Comparison of ENCODE assay signal across 17 mouse cellular contexts in the genomic region with DNA sequence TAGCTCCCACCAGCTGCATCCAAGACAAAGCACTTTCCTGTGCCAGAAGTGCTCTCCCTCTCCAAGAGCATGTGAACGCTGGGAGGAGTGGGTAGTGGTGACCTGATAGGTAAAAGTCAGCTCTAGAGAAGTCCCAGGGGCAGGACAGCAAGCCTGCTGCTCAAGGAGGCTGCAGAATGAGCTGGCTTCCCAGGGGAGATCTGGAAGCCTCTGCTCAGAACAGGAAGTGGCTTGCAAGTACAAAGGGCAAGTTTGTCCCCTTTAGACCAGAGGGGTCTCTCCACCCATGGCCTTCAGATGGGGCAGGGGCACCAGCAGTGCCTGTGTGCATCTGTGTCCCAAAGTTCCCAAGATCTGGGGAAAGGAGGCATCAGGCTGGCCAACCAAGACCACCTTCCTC. TPM values are rescaled to one million over a fixed set of nuclear protein-coding genes. Genes with fewer than 3 reads are reported as not detected.
A peak's percentile ranks its signal among the peaks of the same experiment; 100 is the strongest.
DNase-seq lines count a peak whose midpoint lies in the region; ATAC-seq and TF ChIP-seq lines count a peak whose summit lies in the region.
"Had no signal": no experiment of that assay in that cellular context is flagged by ENCODE, and none has a peak within 500 bp of the region (broad histone marks: within the 10 kb centered on the region; RNA-seq: fewer than 3 reads in every experiment).

No protein-coding gene starts in this region.

- no peaks in the 10 kb centered on the region for H3K9me3 ChIP-seq in heart, embryonic 15.5 days (replicated peaks)
- H3K9me3 ChIP-seq in heart, embryonic 12.5 days (replicated peaks): no peaks in the 10 kb centered on the region
- H3K9me3 ChIP-seq: heart, embryonic 10.5 days; hindbrain, embryonic 10.5 days had no signal

- 46% methylated on average over 1 of the region's 1 CpGs for WGBS in heart, embryonic 15.5 days
- 41% methylated on average over 1 of the region's 1 CpGs for WGBS in heart, embryonic 12.5 days
- WGBS in spleen, adult 2 months: 29% methylated on average over 1 of the region's 1 CpGs
- 55% methylated on average over 1 of the region's 1 CpGs for WGBS in bone marrow, adult 2 months
- WGBS in small intestine, adult 2 months: 63% methylated on average over 1 of the region's 1 CpGs

- H3K27ac ChIP-seq in heart, embryonic 15.5 days: peak overlapping the region; percentile 24; the same call in 1 of the 2 replicates
- H3K27ac ChIP-seq in heart, embryonic 12.5 days (ENCODE audit: poor library complexity, severe bottlenecking): no peak overlapping the region
- peak overlapping the region; percentile 97 for H3K27ac ChIP-seq in spleen, adult 2 months (ENCODE audit: insufficient read depth, low read length)
- peak overlapping the region; percentile 23 for H3K27ac ChIP-seq in bone marrow, adult 2 months (ENCODE audit: control insufficient read depth, insufficient read depth, low read depth, low read length, poor library complexity)
- peak overlapping the region; percentile 26 for H3K27ac ChIP-seq in small intestine, adult 2 months (ENCODE audit: insufficient read depth, low read depth, low read length)
- H3K27ac ChIP-seq: heart, embryonic 10.5 days; hindbrain, embryonic 10.5 days had no signal

- DNase-seq in spleen, adult 2 months (ENCODE audit: low read depth in 1 of 2, low spot score in 2 of 2): no peak
- no peak for DNase-seq in spleen, postnatal 4 days (ENCODE audit: low spot score in 2 of 2)
- no peak for DNase-seq in frontal cortex, postnatal 14 days (ENCODE audit: low spot score in 2 of 2)
- DNase-seq: cerebellum, adult 8-10 months; gastrocnemius, postnatal 14 days; kidney, adult 2 months; kidney, postnatal 25 days; layer of hippocampus, adult 9-11 months; lung, postnatal 36 days had no signal

- H3K4me2 ChIP-seq in heart, embryonic 15.5 days: no peak overlapping the region
- H3K4me2 ChIP-seq in heart, embryonic 12.5 days: no peak overlapping the region
- H3K4me2 ChIP-seq: midbrain, embryonic 11.5 days had no signal

- no peak for TF ChIP-seq POLR2A in spleen, adult 2 months (IDR thresholded peaks at IDR 0.05; ENCODE audit: low read depth, low read length)
- TF ChIP-seq POLR2A in bone marrow, adult 2 months (IDR thresholded peaks at IDR 0.05; ENCODE audit: borderline replicate concordance, control insufficient read depth, low read depth, low read length): no peak
- no peak for TF ChIP-seq POLR2A in small intestine, adult 2 months (IDR thresholded peaks at IDR 0.05; ENCODE audit: low read depth, low read length)

- peaks cover 47% of the 10 kb centered on the region for H3K4me1 ChIP-seq in heart, embryonic 15.5 days (replicated peaks)
- peaks cover 51% of the 10 kb centered on the region for H3K4me1 ChIP-seq in heart, embryonic 12.5 days (replicated peaks)
- peaks cover 29% of the 10 kb centered on the region; the same call in 1 of the 2 replicates for H3K4me1 ChIP-seq in spleen, adult 2 months (ENCODE audit: control insufficient read depth, insufficient read depth, insufficient read length)
- peaks cover 7% of the 10 kb centered on the region; the same call in 1 of the 2 replicates for H3K4me1 ChIP-seq in bone marrow, adult 2 months (ENCODE audit: control insufficient read depth, insufficient read depth, low read length)
- peaks cover 20% of the 10 kb centered on the region for H3K4me1 ChIP-seq in small intestine, adult 2 months (ENCODE audit: control insufficient read depth, insufficient read depth, insufficient read length, low read length)

- ATAC-seq in heart, embryonic 15.5 days (replicated peaks; ENCODE audit: insufficient number of reproducible peaks, insufficient read depth, low FRiP score, low read depth): no peak
- ATAC-seq in heart, embryonic 12.5 days (ENCODE audit: insufficient number of reproducible peaks, low FRiP score): no peak
- ATAC-seq: CD4-positive, CD25-positive, alpha-beta regulatory T cell, adult 4 months had no signal

- no peak overlapping the region for H3K4me3 ChIP-seq in heart, embryonic 15.5 days
- no peak overlapping the region for H3K4me3 ChIP-seq in heart, embryonic 12.5 days
- H3K4me3 ChIP-seq in spleen, adult 2 months (ENCODE audit: extremely low read depth, insufficient read depth, insufficient read length): no peak overlapping the region
- H3K4me3 ChIP-seq in bone marrow, adult 2 months (replicated peaks; ENCODE audit: control insufficient read depth, low read depth, low read length): no peak overlapping the region
- no peak overlapping the region for H3K4me3 ChIP-seq in small intestine, adult 2 months (ENCODE audit: low read depth, low read length)
- H3K4me3 ChIP-seq: hindbrain, embryonic 10.5 days had no signal

- no peaks in the 10 kb centered on the region for H3K27me3 ChIP-seq in heart, embryonic 15.5 days
- no peaks in the 10 kb centered on the region for H3K27me3 ChIP-seq in heart, embryonic 12.5 days (replicated peaks)
- H3K27me3 ChIP-seq in spleen, adult 2 months (ENCODE audit: control insufficient read depth, insufficient read depth, low read length): no peaks in the 10 kb centered on the region
- no peaks in the 10 kb centered on the region for H3K27me3 ChIP-seq in small intestine, adult 2 months (ENCODE audit: control insufficient read depth, insufficient read depth, low read length)

- H3K9ac ChIP-seq in heart, embryonic 15.5 days: no peak overlapping the region
- no peak overlapping the region for H3K9ac ChIP-seq in heart, embryonic 12.5 days

- TF ChIP-seq CTCF in spleen, adult 2 months (IDR thresholded peaks at IDR 0.05; ENCODE audit: extremely low read depth, insufficient read depth, insufficient read length, insufficient replicate concordance): no peak
- TF ChIP-seq CTCF in bone marrow, adult 2 months (IDR thresholded peaks at IDR 0.05; ENCODE audit: control insufficient read depth, insufficient read depth, low read length): no peak
- TF ChIP-seq CTCF in small intestine, adult 2 months (IDR thresholded peaks at IDR 0.05; ENCODE audit: extremely low read depth, insufficient read length, insufficient replicate concordance, low read depth, low read length): no peak

- no peaks in the 10 kb centered on the region for H3K36me3 ChIP-seq in heart, embryonic 15.5 days
- no peaks in the 10 kb centered on the region for H3K36me3 ChIP-seq in heart, embryonic 12.5 days
- no peaks in the 10 kb centered on the region for H3K36me3 ChIP-seq in spleen, adult 2 months (ENCODE audit: control insufficient read depth, insufficient read depth, low read length)
- no peaks in the 10 kb centered on the region for H3K36me3 ChIP-seq in small intestine, adult 2 months (ENCODE audit: control insufficient read depth, insufficient read depth, low read length)
- H3K36me3 ChIP-seq: heart, embryonic 10.5 days; hindbrain, embryonic 10.5 days had no signal

RNA-seq across cellular contexts. Expression of a gene that starts 2.0 kb away (rescaled TPM):
- polyA plus RNA-seq in heart, embryonic 15.5 days (2015; fragmentation: Nextera tagmentation; extraction: Ambion mirVana): 22.3 and 28.6 TPM in 2 replicates
- polyA plus RNA-seq in heart, embryonic 12.5 days (2016; fragmentation: Nextera tagmentation; extraction: Ambion mirVana): 23.8 and 24.5 TPM in 2 replicates
- polyA plus RNA-seq in spleen, adult 2 months (2012; rRNA removed): 147 and 188 TPM in 2 replicates
- polyA plus RNA-seq in bone marrow, adult 2 months (2011; ENCODE audit: insufficient read depth, insufficient read length, low replicate concordance, missing spikeins): 21.8 and 51.1 TPM in 2 replicates
- 82.5 and 154 TPM in 2 replicates for polyA plus RNA-seq in small intestine, adult 2 months (2012; rRNA removed)

RNA-seq across cellular contexts. Expression of a gene that starts 20.2 kb away (rescaled TPM):
- polyA plus RNA-seq in heart, embryonic 15.5 days (2015; fragmentation: Nextera tagmentation; extraction: Ambion mirVana): 21.2 and 22.1 TPM in 2 replicates
- polyA plus RNA-seq in heart, embryonic 12.5 days (2016; fragmentation: Nextera tagmentation; extraction: Ambion mirVana): 30.8 and 32.0 TPM in 2 replicates
- 0.55 and 0.70 TPM in 2 replicates for polyA plus RNA-seq in spleen, adult 2 months (2012; rRNA removed)
- 18.4 and 37.5 TPM in 2 replicates for polyA plus RNA-seq in bone marrow, adult 2 months (2011; ENCODE audit: insufficient read depth, insufficient read length, low replicate concordance, missing spikeins)
- 0.09 TPM in 1 of 2 replicates, not detected in the other for polyA plus RNA-seq in small intestine, adult 2 months (2012; rRNA removed)

RNA-seq across cellular contexts. Expression of a gene that starts 20.3 kb away (rescaled TPM):
- 0.45 and 0.52 TPM in 2 replicates for polyA plus RNA-seq in heart, embryonic 15.5 days (2015; fragmentation: Nextera tagmentation; extraction: Ambion mirVana)
- polyA plus RNA-seq in heart, embryonic 12.5 days (2016; fragmentation: Nextera tagmentation; extraction: Ambion mirVana): 0.37 and 0.40 TPM in 2 replicates
- 0.15 and 0.29 TPM in 2 replicates for polyA plus RNA-seq in spleen, adult 2 months (2012; rRNA removed)
- 4.3 and 6.2 TPM in 2 replicates for polyA plus RNA-seq in bone marrow, adult 2 months (2011; ENCODE audit: insufficient read depth, insufficient read length, low replicate concordance, missing spikeins)
- not detected in 2 replicates for polyA plus RNA-seq in small intestine, adult 2 months (2012; rRNA removed)

Comparison
In these comparisons a context has a peak if more than half of its experiments do, and no peak if none do; other contexts are left out.
1. RNA of a gene that starts 20.2 kb away (polyA plus RNA-seq): 18.4 to 37.5 TPM in bone marrow, adult 2 months, 30.8 to 32.0 TPM in heart, embryonic 12.5 days and 21.2 to 22.1 TPM in heart, embryonic 15.5 days; 0.55 to 0.70 TPM in spleen, adult 2 months and 0.09 TPM in small intestine, adult 2 months; every median in the first group is over 10 times any median in the second.